Mouse (Mus musculus): ENCODE results near the gene Grk6. TPM values are rescaled to one million over a fixed set of nuclear protein-coding genes. Genes with fewer than 3 reads are reported as not detected.

Gene Grk6
- polyA plus RNA-seq, 1 experiment from 2014 or later, result 14.6 TPM

- Histone ChIP-seq H3K4me2 (ENCODE audit: low read depth, low read length) (no peak overlapping the region), H3K9me3 (replicated peaks; ENCODE audit: control insufficient read depth, low read length) (no peaks in the 10 kb centered on the region), H3K36me3 (ENCODE audit: control insufficient read depth, insufficient read depth, low read length) (no peaks in the 10 kb centered on the region), H3K27me3 (ENCODE audit: control insufficient read depth, insufficient read depth, low read length) (no peaks in the 10 kb centered on the region), H3K27ac (ENCODE audit: low read length) (no peak overlapping the region), H3K4me1 (ENCODE audit: control insufficient read depth, insufficient read depth, low read length) (no peaks in the 10 kb centered on the region), H3K9ac (ENCODE audit: low read length) (no peak overlapping the region), H3K4me3 (replicated peaks; ENCODE audit: low read length) (no peak overlapping the region)
- no peak for ATAC-seq (ENCODE audit: insufficient read depth, low FRiP score)
- 76% methylated on average over 4 of the region's 4 CpGs for WGBS
Observed at GRCm38 (mm10) chr13:55407341-55407740, 37.5 kb upstream of the Grk6 start.

GRCm38 (mm10) chr13:55408546-55409120 is 36.2 kb upstream of the Grk6 start:
- Histone ChIP-seq H3K4me1 (ENCODE audit: control insufficient read depth, insufficient read depth, low read length) (no peaks in the 10 kb centered on the region), H3K4me2 (ENCODE audit: low read depth, low read length) (no peak overlapping the region), H3K9ac (ENCODE audit: low read length) (no peak overlapping the region), H3K4me3 (replicated peaks; ENCODE audit: low read length) (no peak overlapping the region), H3K27me3 (ENCODE audit: control insufficient read depth, insufficient read depth, low read length) (no peaks in the 10 kb centered on the region), H3K27ac (ENCODE audit: low read length) (no peak overlapping the region), H3K36me3 (ENCODE audit: control insufficient read depth, insufficient read depth, low read length) (no peaks in the 10 kb centered on the region), H3K9me3 (replicated peaks; ENCODE audit: control insufficient read depth, low read length) (no peaks in the 10 kb centered on the region)
- ATAC-seq (ENCODE audit: insufficient read depth, low FRiP score), result no peak
- WGBS, result 80% methylated on average over 19 of the region's 19 CpGs

- no peak overlapping the region for H3K9ac ChIP-seq (ENCODE audit: low read length)
- no peaks in the 10 kb centered on the region for H3K4me1 ChIP-seq (ENCODE audit: control insufficient read depth, insufficient read depth, low read length)
- no peak overlapping the region for H3K27ac ChIP-seq (ENCODE audit: low read length)
- no peak overlapping the region for H3K4me3 ChIP-seq (replicated peaks; ENCODE audit: low read length)
- no peaks in the 10 kb centered on the region for H3K9me3 ChIP-seq (replicated peaks; ENCODE audit: control insufficient read depth, low read length)
- no peak for ATAC-seq (ENCODE audit: insufficient read depth, low FRiP score)
- 73% methylated on average over 7 of the region's 7 CpGs for WGBS
- H3K27me3 ChIP-seq (ENCODE audit: control insufficient read depth, insufficient read depth, low read length), result no peaks in the 10 kb centered on the region
- H3K36me3 ChIP-seq (ENCODE audit: control insufficient read depth, insufficient read depth, low read length), result no peaks in the 10 kb centered on the region
- no peak overlapping the region for H3K4me2 ChIP-seq (ENCODE audit: low read depth, low read length)
Observed at GRCm38 (mm10) chr13:55411826-55412225, 33.0 kb upstream of the Grk6 start.

GRCm38 (mm10) chr13:55412643-55413307 is 32.1 kb upstream of the Grk6 start:
- Histone ChIP-seq H3K36me3 (ENCODE audit: control insufficient read depth, insufficient read depth, low read length) (no peaks in the 10 kb centered on the region), H3K27me3 (ENCODE audit: control insufficient read depth, insufficient read depth, low read length) (no peaks in the 10 kb centered on the region), H3K9ac (ENCODE audit: low read length) (no peak overlapping the region), H3K27ac (ENCODE audit: low read length) (no peak overlapping the region), H3K4me2 (ENCODE audit: low read depth, low read length) (no peak overlapping the region), H3K4me1 (ENCODE audit: control insufficient read depth, insufficient read depth, low read length) (no peaks in the 10 kb centered on the region), H3K4me3 (replicated peaks; ENCODE audit: low read length) (no peak overlapping the region), H3K9me3 (replicated peaks; ENCODE audit: control insufficient read depth, low read length) (no peaks in the 10 kb centered on the region)
- 81% methylated on average over 13 of the region's 13 CpGs for WGBS
- ATAC-seq (ENCODE audit: insufficient read depth, low FRiP score), result no peak

GRCm38 (mm10) chr13:55413333-55413732 is 31.5 kb upstream of the Grk6 start:
- 73% methylated on average over 12 of the region's 12 CpGs for WGBS
- no peaks in the 10 kb centered on the region for H3K36me3 ChIP-seq (ENCODE audit: control insufficient read depth, insufficient read depth, low read length)

GRCm38 (mm10) chr13:55414743-55415380 is 30.0 kb upstream of the Grk6 start, which contains the start of gene Pfn3:
Pfn3 (minus strand) TSS chr13:55415232.
- Histone ChIP-seq H3K4me2 (ENCODE audit: low read depth, low read length) (peak within 1 kb of the TSS; percentile 52), H3K36me3 (ENCODE audit: control insufficient read depth, insufficient read depth, low read length) (no peaks in the 10 kb centered on the region), H3K4me3 (replicated peaks; ENCODE audit: low read length) (peak within 1 kb of the TSS; percentile 15), H3K27me3 (ENCODE audit: control insufficient read depth, insufficient read depth, low read length) (peaks cover 10% of the 10 kb centered on the region), H3K4me1 (ENCODE audit: control insufficient read depth, insufficient read depth, low read length) (no peaks in the 10 kb centered on the region), H3K9ac (ENCODE audit: low read length) (peak within 1 kb of the TSS; percentile 48), H3K27ac (ENCODE audit: low read length) (no peak within 1 kb of the TSS), H3K9me3 (replicated peaks; ENCODE audit: control insufficient read depth, low read length) (no peaks in the 10 kb centered on the region)
- ATAC-seq (ENCODE audit: insufficient read depth, low FRiP score), result peak; percentile 72; the same call in 1 of the 2 replicates
- WGBS, result 10% methylated on average over 41 of the region's 41 CpGs

More at GRCm38 (mm10) chr13:55413333-55413732, 31.5 kb upstream of the Grk6 start:
- no peak overlapping the region for H3K9ac ChIP-seq (ENCODE audit: low read length)
- ATAC-seq (ENCODE audit: insufficient read depth, low FRiP score), result no peak
- H3K9me3 ChIP-seq (replicated peaks; ENCODE audit: control insufficient read depth, low read length), result no peaks in the 10 kb centered on the region
- H3K4me3 ChIP-seq (replicated peaks; ENCODE audit: low read length), result no peak overlapping the region
- no peaks in the 10 kb centered on the region for H3K4me1 ChIP-seq (ENCODE audit: control insufficient read depth, insufficient read depth, low read length)
- no peak overlapping the region for H3K4me2 ChIP-seq (ENCODE audit: low read depth, low read length)
- H3K27ac ChIP-seq (ENCODE audit: low read length), result no peak overlapping the region
- H3K27me3 ChIP-seq (ENCODE audit: control insufficient read depth, insufficient read depth, low read length), result no peaks in the 10 kb centered on the region

- 14% methylated on average over 12 of the region's 12 CpGs for WGBS
- Histone ChIP-seq H3K27ac (ENCODE audit: low read length) (no peak overlapping the region), H3K4me1 (ENCODE audit: control insufficient read depth, insufficient read depth, low read length) (peaks cover 8% of the 10 kb centered on the region), H3K27me3 (ENCODE audit: control insufficient read depth, insufficient read depth, low read length) (peaks cover 30% of the 10 kb centered on the region), H3K4me2 (ENCODE audit: low read depth, low read length) (no peak overlapping the region), H3K9me3 (replicated peaks; ENCODE audit: control insufficient read depth, low read length) (no peaks in the 10 kb centered on the region), H3K9ac (ENCODE audit: low read length) (no peak overlapping the region), H3K4me3 (replicated peaks; ENCODE audit: low read length) (no peak overlapping the region), H3K36me3 (ENCODE audit: control insufficient read depth, insufficient read depth, low read length) (no peaks in the 10 kb centered on the region)
- peak; percentile 54 for ATAC-seq (ENCODE audit: insufficient read depth, low FRiP score)
Observed at GRCm38 (mm10) chr13:55418004-55418403, 26.9 kb upstream of the Grk6 start.

GRCm38 (mm10) chr13:55419142-55419541 is 25.7 kb upstream of the Grk6 start:
- no peak overlapping the region for H3K9ac ChIP-seq (ENCODE audit: low read length)
- H3K9me3 ChIP-seq (replicated peaks; ENCODE audit: control insufficient read depth, low read length), result no peaks in the 10 kb centered on the region
- WGBS, result 65% methylated on average over 5 of the region's 5 CpGs
- peaks cover 30% of the 10 kb centered on the region for H3K27me3 ChIP-seq (ENCODE audit: control insufficient read depth, insufficient read depth, low read length)
- H3K27ac ChIP-seq (ENCODE audit: low read length), result no peak overlapping the region
- ATAC-seq (ENCODE audit: insufficient read depth, low FRiP score), result no peak
- H3K4me2 ChIP-seq (ENCODE audit: low read depth, low read length), result no peak overlapping the region
- peaks cover 8% of the 10 kb centered on the region for H3K4me1 ChIP-seq (ENCODE audit: control insufficient read depth, insufficient read depth, low read length)
- no peaks in the 10 kb centered on the region for H3K36me3 ChIP-seq (ENCODE audit: control insufficient read depth, insufficient read depth, low read length)
- H3K4me3 ChIP-seq (replicated peaks; ENCODE audit: low read length), result no peak overlapping the region
